Mouse (Mus musculus): ENCODE results near the gene D16Ertd472e.

- TF ChIP-seq CTCF (IDR thresholded peaks at IDR 0.05; ENCODE audit: control insufficient read depth, insufficient read depth, insufficient read length) (no peak), FOSL1 (IDR thresholded peaks at IDR 0.05; ENCODE audit: insufficient read depth, low read length, poor library complexity, severe bottlenecking) (no peak), MAX (IDR thresholded peaks at IDR 0.05) (no peak), MYOD1 (IDR thresholded peaks at IDR 0.05; ENCODE audit: control insufficient read depth, insufficient read length, low read depth) (no peak)
Measured at GRCm38 (mm10) chr16:78574241-78574640, 2.3 kb downstream of the D16Ertd472e start.
